Mouse (Mus musculus): Measurements from ENCODE around the gene Tenm4.
"Not testable (repeated sequence)": the region's sequence is repeated elsewhere in the genome, so short reads cannot be mapped to it uniquely, and the experiment has no call there.

The Tenm4 gene

DNA sequence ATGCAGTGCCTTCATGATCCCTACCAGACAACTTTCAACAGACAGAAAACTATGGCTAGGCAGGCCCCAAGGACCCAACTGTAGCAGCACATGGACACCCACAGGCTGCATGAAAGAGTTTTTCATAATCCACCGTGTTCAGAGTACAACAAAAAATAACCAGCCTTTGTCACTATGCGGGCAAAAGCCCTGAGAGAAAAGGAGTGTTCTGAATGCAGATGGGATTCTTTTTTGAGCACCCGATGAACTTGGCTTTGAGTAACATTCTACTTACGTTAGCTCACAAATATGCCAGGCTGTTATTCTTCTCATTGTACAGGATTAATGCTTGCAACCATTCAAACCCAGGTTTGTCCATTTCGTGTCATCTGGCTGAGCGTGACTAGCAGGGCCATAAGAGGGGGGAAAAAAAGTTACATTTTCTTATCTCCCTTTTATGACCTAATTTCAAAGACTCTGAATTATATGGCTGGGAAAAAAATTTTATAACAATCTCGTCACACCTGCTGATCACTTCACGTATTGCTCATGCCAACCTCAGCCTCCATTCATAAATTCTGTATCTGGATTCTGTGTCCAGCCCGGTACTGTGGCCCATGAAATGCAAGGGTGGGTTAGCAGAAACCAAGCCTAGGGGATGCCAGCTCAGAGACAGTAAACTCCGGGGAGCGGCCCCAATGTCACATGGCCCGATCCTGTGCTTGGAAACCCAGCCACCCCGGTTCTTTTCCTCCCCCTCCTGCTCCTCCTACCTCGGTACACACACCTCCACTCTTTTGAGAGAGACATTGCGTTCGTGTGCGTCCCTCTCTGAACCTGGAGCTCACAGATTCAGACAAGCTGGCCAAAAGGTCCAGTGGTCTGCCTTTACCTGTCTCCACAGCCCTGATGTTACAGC is 732.3 kb downstream of the Tenm4 start:
- no peak for ATAC-seq (ENCODE audit: insufficient number of reproducible peaks, low FRiP score, low TSS enrichment)

DNA sequence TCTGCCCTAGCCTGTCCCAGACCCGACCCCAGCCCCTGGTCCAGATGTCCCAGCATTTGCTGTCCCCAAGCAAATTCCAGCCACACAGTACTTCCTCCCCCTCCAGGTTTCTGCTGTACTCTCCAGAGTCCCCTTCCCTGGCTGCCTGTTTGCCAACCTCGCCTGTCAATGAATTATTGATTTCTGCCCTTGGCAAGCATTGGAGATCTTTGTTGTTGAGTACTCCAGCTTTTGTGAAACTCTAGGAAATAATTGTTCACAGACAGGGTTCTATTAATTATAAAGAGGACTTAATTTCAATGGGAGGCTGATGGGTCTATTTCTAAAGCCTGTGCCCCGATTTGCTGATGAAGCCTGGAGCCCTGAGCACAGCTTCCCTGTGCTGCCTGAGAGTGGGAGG is 733.4 kb downstream of the Tenm4 start:
- ATAC-seq (ENCODE audit: insufficient number of reproducible peaks, low FRiP score, low TSS enrichment) = no peak

DNA sequence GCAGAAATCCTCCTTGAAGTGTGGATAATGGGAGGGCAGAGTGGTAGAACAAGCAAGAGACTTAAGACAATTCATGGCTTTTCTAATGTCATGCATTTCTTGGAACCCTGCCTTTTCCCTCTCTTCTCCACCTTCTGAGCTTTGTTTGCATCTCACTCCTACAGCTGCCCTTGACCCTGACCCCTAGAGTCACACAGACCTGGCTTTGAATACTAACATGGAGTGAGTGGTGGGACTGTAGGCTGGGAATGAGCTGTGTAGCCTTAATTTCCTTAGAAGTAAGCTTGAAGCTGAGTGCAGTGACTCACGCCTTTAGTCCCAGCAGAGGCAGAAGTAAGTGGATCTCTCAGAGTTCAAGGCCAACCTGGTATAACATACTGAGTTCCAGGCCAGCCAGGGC is 733.9 kb downstream of the Tenm4 start:
- no peak for ATAC-seq (ENCODE audit: insufficient number of reproducible peaks, low FRiP score, low TSS enrichment)

DNA sequence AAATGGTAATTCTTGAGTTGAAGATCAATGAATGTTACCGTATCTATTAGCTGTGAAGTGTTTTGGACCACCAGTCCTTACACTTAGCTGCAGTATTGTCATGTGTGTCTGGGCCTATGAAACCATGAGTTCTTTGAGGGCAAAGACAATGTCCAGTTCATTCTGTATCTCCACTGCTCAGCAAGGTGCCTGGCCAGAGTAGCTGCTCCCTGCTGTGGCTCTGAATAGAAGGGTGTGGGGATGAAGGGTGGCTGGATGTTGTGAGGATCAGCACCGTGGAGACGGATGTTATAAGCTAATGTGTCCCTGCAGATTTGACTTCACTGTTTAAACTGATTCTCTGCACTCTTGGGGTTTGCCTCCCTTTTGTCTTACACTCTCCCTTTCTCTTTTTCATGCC is 734.4 kb downstream of the Tenm4 start:
- no peak for ATAC-seq (ENCODE audit: insufficient number of reproducible peaks, low FRiP score, low TSS enrichment)

DNA sequence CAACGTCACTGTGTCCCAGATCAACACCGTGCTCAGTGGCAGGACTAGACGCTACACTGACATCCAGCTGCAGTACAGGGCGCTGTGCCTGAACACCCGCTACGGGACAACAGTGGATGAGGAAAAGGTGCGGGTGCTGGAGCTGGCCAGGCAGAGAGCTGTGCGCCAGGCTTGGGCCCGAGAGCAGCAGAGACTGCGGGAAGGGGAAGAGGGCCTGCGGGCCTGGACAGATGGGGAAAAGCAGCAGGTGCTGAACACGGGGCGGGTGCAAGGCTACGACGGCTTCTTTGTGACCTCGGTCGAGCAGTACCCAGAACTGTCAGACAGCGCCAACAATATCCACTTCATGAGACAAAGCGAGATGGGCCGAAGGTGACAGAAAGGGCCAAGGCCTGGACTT is 735.2 kb downstream of the Tenm4 start:
- ATAC-seq (ENCODE audit: insufficient number of reproducible peaks, low FRiP score, low TSS enrichment) = no peak

DNA sequence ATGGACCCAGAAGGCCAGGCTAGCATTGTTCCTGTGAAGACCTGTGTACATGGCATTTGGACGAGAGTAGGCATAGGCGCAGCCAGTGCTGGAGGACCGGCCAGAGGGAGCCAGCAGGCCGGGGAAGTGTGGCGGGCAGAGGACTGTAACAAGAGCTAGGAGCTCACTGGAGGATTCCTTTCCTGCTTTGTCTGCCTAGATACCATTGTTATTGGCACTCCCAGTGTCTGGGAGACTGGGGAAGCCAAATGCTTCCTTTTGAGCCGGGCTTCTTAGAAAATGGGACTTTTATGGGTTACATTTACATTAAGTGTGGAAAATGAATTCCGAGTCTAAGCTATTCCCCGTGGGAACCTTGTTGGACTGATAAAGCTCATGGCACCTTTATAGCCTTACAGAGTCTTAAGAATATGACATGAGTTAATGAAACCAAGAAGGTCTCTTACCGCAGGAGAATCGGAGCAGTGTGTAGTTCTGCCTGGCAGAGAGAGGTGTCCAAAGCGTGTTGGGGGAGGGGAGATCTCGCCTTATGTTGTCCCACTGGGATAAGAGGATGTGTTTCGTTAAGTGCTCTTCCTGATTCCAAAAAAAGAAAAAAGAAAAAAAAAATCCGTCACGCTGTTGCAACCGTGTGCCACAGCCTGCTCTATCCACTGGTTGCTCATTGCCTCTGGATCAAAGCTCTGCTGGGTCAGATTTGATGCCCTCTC is 737.1 kb downstream of the Tenm4 start:
- no peak for ATAC-seq (ENCODE audit: insufficient number of reproducible peaks, low FRiP score, low TSS enrichment)

DNA sequence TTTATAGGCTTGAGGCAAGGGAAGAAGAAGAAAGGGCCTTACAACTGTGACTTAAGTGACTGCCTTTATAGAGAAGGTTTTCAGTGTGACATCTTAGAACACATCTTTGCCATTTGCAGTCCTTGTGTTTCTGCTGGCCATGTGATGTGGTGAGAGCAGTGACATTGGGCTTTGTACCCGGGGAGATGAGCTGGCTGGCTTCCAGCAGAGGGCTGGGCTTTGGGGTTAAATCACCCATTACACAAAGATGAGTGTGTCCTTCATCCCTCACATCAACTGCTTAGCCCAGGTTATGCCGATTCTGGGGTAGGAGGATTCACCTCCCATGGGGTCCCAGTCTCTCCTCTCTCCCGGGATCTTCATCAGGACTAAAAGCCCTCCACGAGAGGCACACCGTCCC is 738.8 kb downstream of the Tenm4 start:
- ATAC-seq (ENCODE audit: insufficient number of reproducible peaks, low FRiP score, low TSS enrichment) = no peak

DNA sequence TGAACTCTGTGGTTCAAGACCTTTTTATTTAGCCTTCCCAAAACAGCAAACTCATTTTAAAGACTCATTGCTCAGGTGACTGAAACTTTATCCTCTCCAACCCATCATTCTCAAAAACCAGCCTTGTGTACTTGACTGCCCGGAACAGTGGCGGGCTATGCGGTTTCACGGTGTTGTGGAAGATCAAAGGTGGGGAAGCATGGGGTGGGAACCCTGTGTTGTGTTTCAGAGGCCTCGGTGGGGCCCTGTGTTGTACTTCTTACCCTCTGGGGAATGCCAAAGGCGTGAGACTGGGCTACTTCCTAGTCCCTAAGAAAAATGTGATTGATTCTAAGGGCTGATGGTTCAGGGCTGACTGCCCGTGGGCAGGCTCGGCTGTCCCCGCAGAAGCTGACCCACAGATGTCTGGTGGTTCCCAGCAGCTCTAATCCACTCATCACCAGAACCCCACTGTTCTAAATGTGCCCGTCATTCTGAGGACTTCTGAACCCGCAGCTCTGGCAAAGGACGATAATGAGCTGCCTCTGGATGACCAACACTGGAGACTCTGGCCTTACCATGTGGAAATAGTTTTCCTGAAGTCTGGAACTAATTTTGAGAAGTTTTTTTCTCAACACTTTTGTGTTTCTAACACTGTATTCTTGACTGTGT is 739.4 kb downstream of the Tenm4 start:
- ATAC-seq (ENCODE audit: insufficient number of reproducible peaks, low FRiP score, low TSS enrichment) = no peak

DNA sequence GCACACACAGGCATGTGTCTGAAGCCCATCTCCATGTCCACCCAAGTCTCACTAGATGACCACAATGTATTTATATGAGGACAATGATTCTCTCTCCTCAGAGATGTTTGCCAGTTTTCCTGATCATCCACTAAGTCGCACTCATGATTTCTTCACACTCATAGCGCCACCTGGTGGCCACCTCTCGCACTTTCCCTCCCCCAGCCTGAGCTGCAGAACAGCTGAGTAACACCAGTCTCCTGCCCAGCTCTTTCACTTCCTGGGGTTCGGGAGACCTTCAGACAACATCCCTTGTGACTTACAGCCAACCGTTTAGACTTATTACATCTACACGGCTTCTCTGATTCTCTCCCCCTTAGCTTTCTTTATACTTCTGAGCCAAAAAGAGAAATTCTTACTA is 743.0 kb downstream of the Tenm4 start:
- ATAC-seq (ENCODE audit: insufficient number of reproducible peaks, low FRiP score, low TSS enrichment) = 0 out of 2 replicates have a peak, but pooled peaks have one; percentile 46

DNA sequence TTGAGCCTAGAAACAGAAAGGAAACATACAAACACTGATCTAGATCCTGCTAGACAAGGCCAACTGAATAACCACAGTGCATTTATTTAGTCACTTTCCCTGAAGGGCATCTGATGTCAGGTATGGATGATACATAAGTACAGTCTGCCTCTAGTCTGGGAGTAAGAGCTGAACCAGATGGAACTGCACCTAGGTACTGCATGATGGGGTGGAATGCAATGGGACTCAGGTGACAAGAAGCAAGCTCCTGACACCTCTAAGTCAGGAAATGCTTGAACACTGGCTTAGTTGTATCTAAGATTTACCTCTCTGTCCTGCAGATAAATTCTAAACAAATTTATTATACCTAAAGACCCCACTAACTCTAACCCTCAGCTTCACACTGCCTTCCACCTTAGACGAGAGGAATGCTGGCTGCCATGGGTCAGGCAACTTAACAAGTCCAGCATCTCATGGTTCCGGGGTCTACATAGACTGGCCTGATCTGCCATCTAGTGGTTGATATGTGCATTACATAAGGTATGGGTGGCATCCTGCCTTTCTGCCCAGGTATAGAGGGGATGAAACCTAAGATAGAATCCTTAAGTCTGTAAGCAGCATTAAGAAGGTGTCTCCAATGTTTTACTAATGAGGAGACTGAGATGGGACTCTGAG is 744.5 kb downstream of the Tenm4 start:
- peak; percentile 50 for ATAC-seq (ENCODE audit: insufficient number of reproducible peaks, low FRiP score, low TSS enrichment)

DNA sequence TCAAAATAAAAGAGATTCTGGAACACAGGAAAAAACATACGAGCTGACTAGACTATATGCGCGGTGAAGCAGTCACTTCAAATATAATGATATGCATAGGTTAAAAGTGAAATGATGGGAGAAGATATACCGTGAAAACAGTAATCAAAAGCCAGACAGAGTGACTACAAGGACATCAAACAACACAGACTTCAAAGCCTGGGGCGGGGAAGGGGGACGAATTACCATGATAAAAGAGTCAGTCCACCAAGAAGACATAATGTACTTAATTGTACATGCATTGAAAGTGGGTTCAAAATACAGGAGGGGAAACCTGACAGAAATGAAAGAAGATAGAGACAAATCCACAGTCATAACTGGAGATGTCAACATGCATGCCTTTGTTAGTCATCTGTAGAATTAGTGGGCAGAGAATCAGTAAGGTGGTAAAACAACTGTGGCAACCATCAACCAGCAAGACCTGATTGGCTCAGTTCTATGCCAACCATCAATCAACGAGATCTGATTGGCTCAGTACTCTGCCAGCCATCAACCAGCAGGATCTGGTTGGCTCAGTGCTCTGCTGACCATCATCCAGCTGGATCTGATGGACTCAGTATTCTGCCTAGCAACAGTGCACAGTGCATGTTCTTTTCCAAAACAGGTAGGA is 749.5 kb downstream of the Tenm4 start:
- ATAC-seq (ENCODE audit: insufficient number of reproducible peaks, low FRiP score, low TSS enrichment) = no peak

DNA sequence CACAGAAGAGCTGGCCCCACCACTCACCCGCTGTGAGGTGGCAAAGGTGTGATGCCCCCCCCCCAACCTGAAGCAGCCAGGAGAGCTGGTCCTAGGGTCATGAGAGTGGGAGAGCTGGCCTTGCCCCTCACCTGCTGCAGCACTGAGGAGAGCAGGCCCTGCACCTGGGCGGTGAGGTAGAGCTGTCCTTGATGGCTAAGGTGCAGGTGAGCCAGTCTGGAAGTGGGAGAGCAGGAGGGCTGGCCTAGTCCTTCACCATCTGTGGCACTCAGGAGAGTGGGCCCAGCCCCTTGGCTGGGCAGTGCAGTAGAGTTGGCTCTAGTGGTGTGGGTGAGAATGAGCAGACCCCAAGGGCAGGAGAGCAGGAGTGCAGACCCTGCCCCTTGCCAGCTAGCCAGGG is 751.9 kb downstream of the Tenm4 start:
- ATAC-seq (ENCODE audit: insufficient number of reproducible peaks, low FRiP score, low TSS enrichment) = no peak

DNA sequence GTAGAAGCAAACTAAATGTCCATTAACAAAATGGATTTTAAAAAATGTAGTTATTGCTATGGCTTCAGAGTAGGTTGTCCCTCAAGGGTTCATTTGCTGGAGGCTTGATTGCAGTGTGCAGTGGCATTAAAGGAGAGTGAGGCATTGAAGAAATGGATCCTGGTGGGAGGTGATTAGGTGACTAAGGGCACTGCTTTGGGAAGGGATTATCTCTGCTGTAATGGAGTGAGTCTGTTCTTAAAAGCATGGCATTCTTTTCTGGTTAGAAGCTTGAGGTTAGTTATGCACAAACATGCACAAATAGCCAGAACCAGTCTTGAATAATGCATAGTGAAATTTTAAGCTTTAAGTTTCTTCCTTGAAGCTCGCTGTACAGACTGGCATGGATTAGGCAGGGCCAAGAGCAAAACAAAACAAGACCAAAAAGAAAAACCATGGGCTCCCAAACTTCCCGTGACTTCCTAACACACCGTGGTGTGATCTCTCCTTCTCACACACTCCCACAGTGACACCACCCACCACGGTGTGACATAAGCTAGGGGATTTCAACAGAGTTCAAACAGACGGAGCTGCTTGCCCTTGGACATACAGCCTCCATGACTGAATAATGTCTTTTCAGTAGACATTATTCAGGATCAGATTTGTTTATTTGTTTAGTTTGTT is 772.8 kb downstream of the Tenm4 start:
- ATAC-seq (ENCODE audit: insufficient number of reproducible peaks, low FRiP score, low TSS enrichment) = no peak

DNA sequence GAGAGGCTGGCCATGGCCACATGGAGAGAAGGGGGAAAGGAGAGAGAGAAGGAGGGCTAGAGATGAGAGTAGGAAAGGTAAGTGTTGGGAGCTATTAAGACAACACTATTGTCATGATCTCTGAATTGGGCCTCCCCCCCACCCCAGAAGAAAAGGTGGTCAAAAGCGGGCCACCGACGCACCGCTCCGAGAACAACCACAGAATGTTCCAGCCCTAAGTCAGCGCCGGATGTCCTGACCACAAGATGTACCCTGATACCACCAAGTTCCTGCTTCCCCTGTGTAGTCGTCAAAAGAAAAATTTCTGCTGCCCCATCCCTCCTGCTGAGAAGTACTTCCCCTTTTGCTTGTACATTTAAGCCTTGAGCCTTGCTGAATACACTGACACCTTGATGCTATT is 775.5 kb downstream of the Tenm4 start:
- ATAC-seq (ENCODE audit: insufficient number of reproducible peaks, low FRiP score, low TSS enrichment) = not testable (repeated sequence)

DNA sequence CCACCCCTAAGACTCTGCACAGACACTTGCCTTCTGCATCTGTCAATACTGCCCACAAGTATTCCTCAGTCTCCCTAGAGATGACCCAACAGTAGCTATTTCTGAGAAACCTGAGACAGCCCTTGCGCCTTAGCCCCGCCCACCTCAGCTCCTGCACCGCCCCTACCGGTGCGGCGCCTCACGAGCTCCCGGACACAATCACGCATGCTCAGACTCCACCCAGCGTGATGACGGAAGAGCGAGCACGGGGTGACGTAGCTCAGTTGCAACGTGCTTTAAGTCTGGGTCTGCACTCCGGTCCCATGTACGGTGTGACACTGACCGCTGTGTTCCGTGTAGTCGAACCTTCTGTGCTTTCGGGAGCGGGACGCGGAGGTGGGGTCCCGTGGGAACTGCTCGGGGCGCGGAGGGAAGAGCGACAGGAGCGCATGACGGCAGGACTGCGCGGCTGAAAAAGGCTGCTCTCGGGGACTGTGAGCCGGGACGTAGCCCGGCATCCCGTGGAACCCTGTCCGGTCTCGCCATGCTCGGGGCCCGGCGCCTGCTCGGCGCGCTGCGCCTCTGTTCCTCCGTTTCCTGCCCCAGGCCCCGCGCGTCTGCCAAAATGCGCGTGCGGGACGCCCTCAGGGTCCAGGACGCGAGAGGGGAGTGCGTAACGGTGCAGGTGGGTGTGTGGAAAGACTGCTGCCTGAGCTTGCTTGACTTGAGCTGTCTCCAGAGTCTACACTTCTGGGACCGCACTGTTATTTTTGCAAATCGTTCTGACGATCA is 780.4 kb downstream of the Tenm4 start, which contains the start of gene Nars2:
Gene Nars2 (plus strand): TSS at position 225 of the 771 bp plus-strand sequence.
- peak; percentile 100 for ATAC-seq (ENCODE audit: insufficient number of reproducible peaks, low FRiP score, low TSS enrichment)

DNA sequence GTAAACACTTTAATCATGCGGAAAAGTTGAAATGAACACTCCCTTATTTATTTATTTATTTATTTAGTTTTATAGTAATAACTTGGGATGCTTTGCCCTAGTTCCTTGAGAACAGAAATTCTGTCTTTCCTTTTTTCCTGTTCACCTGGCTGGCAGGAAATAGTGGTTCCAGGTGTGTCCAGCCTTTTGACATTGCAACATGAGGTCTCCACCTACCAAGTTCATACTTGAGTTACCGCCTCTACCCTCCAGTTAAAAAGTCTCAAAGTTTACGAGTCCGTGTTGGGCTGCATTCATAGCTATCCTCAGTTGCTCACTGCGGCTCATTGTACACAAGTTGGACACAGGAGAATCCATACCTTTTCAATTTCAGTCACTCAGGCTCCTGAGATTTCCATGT is 781.0 kb downstream of the Tenm4 start:
- ATAC-seq (ENCODE audit: insufficient number of reproducible peaks, low FRiP score, low TSS enrichment) = no peak

DNA sequence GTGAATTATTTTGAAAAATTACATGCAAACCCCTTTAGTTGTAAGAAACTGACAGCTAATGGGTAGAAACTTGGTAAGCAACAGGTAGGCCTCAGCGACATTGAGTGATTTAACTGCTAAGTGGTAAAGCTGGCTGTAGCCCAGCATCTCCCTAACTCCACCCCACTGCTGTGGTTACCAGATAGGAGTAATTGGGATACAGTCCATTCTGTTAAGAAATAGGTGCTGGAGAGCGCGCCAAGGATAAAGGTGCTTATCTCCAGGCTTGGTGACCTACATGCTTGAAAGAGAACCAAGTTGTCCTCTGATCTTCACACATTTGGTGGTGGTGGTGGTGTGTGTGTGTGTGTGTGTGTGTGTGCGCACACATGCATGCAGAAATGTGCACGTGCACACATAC is 788.1 kb downstream of the Tenm4 start:
- no peak for ATAC-seq (ENCODE audit: insufficient number of reproducible peaks, low FRiP score, low TSS enrichment)
